Mouse (Mus musculus) neural tube, embryonic 12.5 days (tissue): ENCODE measurements around the gene Immp2l. TPM values are rescaled to one million over a fixed set of nuclear protein-coding genes. Genes with fewer than 3 reads are reported as not detected.

ENCODE experiments used
- ATAC-seq: fragments of 200-750 bp; cut with Nextera tagmentation; 2 replicates; pipeline ENCODE4 v1.8.0; 2017; ENCODE audit warnings: low read depth, mild to moderate bottlenecking, moderate TSS enrichment, moderate library complexity; ENCODE audit not compliant: low FRiP score
- H3K27ac ChIP-seq: fragments of 300-500 bp; sonication (generic); 2 replicates; pipeline ENCODE4 v1.5.1; 2016
- H3K27me3 ChIP-seq: fragments of 300-500 bp; sonication (generic); replicated peaks from 2 replicates; pipeline ENCODE4 v1.6.1; 2016; ENCODE audit warnings: mild to moderate bottlenecking
- H3K36me3 ChIP-seq: fragments of 300-500 bp; sonication (generic); 2 replicates; pipeline ENCODE4 v1.6.1; 2016; ENCODE audit warnings: mild to moderate bottlenecking
- H3K4me1 ChIP-seq: fragments of 300-500 bp; sonication (generic); 2 replicates; pipeline ENCODE4 v1.6.1; 2016
- H3K4me2 ChIP-seq: fragments of 300-500 bp; sonication (generic); replicated peaks from 2 replicates; pipeline ENCODE4 v1.6.1; 2016; ENCODE audit warnings: mild to moderate bottlenecking
- H3K4me3 ChIP-seq: fragments of 300-500 bp; sonication (generic); 2 replicates; pipeline ENCODE4 v1.5.1; 2016
- H3K9ac ChIP-seq: fragments of 300-500 bp; sonication (generic); 2 replicates; pipeline ENCODE4 v1.6.1; 2016; ENCODE audit warnings: mild to moderate bottlenecking
- H3K9me3 ChIP-seq: fragments of 300-500 bp; sonication (generic); 2 replicates; pipeline ENCODE4 v1.6.1; 2016; ENCODE audit warnings: mild to moderate bottlenecking
- WGBS: fragments of 180-500 bp; shearing (Covaris S2); methylation state at CpG from one replicate; pipeline ENCODE4 v1.1.7; 2016; 5-methylcytosine and 5-hydroxymethylcytosine counted together
- polyA plus RNA-seq: library from polyadenylated mRNA; unstranded; fragments of >200 nt; fragmentation: Nextera tagmentation; extraction: Ambion mirVana; gene quantifications from 2 replicates; pipeline ENCODE4 v1.2.1, GENCODE M21; 2016

The Immp2l gene
- polyA plus RNA-seq, 1 experiment from 2014 or later, result 7.6 TPM

DNA sequence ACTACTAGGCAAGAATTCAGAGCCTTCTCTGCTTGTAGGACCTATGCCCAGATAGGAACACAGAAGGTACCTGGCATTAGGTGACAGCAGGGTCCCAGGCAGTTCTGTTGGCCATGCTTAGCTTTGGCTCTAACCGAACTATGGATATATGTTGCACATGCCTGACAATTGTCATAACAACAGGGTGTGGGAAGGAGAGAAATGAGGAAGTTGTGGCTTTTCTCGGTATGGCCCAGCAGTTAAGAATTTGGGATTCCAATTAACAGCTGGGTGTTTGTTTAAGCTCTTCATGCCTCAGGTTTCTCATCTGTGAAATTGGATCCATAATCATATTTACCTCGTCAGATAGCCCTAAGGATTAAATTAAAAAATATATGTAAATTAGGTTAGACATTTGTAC, 854.6 kb downstream of the Immp2l start:
- Histone ChIP-seq H3K4me3 (no peak overlapping the region), H3K4me2 (no peak overlapping the region), H3K9me3 (no peaks in the 10 kb centered on the region), H3K27ac (no peak overlapping the region), H3K9ac (no peak overlapping the region), H3K36me3 (no peaks in the 10 kb centered on the region), H3K27me3 (no peaks in the 10 kb centered on the region), H3K4me1 (no peaks in the 10 kb centered on the region)
- 86% methylated on average over 3 of the region's 3 CpGs for WGBS
- no peak for ATAC-seq

DNA sequence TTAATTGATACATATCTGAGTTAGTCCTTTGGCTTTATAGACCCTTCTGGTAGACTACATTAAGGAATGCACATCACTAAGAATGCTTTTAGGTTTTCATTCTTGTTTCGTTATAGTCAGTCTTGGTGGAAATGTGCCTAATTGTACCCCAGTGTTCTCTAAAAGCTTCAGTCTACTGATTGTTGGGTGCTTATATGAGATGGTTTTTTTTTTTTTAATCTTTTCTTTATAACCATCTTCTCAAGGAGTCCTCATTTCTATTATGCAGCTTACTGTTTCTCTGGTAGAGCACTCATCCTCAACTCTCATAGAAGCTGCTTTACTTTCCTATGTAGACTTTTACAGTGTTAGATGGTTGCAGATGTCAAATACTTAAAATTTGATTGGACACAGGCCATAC, 855.1 kb downstream of the Immp2l start:
- no peaks in the 10 kb centered on the region for H3K27me3 ChIP-seq
- no peak overlapping the region for H3K4me2 ChIP-seq
- no peaks in the 10 kb centered on the region for H3K36me3 ChIP-seq
- H3K4me1 ChIP-seq, result no peaks in the 10 kb centered on the region
- H3K4me3 ChIP-seq, result no peak overlapping the region
- no peaks in the 10 kb centered on the region for H3K9me3 ChIP-seq
- no peak for ATAC-seq
- 96% methylated on average over 1 of the region's 1 CpGs for WGBS
- H3K27ac ChIP-seq, result no peak overlapping the region
- no peak overlapping the region for H3K9ac ChIP-seq

DNA sequence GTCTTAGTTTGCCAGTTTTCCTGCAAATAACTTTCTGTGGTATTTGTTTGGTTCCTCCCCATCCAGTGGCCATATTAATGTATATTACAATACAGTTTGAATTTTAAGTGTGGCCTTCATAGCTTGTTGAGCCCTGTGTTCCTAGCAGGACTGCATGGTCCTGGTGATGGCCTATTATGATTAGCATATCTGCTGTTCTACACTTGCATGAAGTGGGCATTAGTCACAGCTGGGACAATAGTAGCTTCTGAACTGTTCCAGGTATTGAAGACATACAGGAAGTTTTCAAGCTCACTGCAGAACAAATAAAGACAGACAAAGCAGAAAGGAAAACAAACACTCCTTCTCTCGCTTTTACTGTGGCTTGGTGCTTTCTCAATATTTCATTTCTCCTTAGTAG, 855.5 kb downstream of the Immp2l start:
- 74% methylated on average over 1 of the region's 1 CpGs for WGBS

DNA sequence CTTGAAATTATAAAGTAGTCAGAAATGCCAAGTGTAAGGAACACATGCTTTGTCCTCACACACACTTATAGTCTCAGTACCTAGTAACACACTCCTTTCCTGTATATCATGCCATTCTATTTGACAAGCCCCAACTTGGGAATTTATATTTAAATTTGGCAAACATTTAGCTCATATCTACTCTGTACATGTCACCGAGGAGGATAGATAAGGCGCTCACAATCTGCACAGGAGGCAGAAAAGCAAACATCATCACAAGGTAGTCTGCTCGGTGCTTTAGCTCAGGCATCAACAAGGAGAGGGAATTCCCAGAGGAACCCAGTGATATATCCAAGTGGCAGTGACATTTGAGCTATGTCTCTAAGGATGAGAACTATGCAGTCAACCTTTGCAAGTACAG, 856.9 kb downstream of the Immp2l start:
- H3K27me3 ChIP-seq, result no peaks in the 10 kb centered on the region
- H3K4me2 ChIP-seq, result no peak overlapping the region
- no peak overlapping the region for H3K4me3 ChIP-seq
- 90% methylated on average over 3 of the region's 3 CpGs for WGBS
- no peaks in the 10 kb centered on the region for H3K4me1 ChIP-seq
- ATAC-seq, result no peak
- H3K9me3 ChIP-seq, result no peaks in the 10 kb centered on the region
- no peaks in the 10 kb centered on the region for H3K36me3 ChIP-seq
- no peak overlapping the region for H3K27ac ChIP-seq
- no peak overlapping the region for H3K9ac ChIP-seq

More for the DNA sequence above, 855.5 kb downstream of the Immp2l start:
- Histone ChIP-seq H3K9me3 (no peaks in the 10 kb centered on the region), H3K4me2 (no peak overlapping the region), H3K9ac (no peak overlapping the region), H3K4me1 (no peaks in the 10 kb centered on the region), H3K4me3 (no peak overlapping the region), H3K27me3 (no peaks in the 10 kb centered on the region), H3K36me3 (no peaks in the 10 kb centered on the region), H3K27ac (no peak overlapping the region)
- ATAC-seq, result no peak

DNA sequence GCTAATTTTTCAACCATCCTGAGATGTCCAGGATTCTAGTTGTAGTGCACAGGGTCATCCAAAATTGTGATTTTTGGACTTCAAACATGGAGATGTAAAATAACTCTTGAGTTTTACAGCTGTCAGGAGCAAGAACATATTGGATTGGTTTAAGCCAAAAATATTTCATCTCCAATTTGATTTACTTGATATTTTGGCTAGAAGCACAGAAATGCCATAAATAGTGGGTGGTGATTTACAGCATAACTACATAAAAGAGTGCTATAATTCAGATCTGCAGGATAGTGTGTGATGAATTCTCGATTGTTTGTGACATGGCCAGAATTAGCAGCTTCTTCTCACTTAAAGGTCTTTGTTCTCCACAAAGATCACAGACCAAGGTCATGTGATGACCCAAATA, 884.1 kb downstream of the Immp2l start:
- Histone ChIP-seq H3K4me3 (no peak overlapping the region), H3K9ac (no peak overlapping the region), H3K36me3 (no peaks in the 10 kb centered on the region), H3K27me3 (no peaks in the 10 kb centered on the region), H3K4me2 (no peak overlapping the region), H3K4me1 (no peaks in the 10 kb centered on the region), H3K9me3 (no peaks in the 10 kb centered on the region), H3K27ac (no peak overlapping the region)
- ATAC-seq, result no peak
- 76% methylated on average over 1 of the region's 1 CpGs for WGBS

DNA sequence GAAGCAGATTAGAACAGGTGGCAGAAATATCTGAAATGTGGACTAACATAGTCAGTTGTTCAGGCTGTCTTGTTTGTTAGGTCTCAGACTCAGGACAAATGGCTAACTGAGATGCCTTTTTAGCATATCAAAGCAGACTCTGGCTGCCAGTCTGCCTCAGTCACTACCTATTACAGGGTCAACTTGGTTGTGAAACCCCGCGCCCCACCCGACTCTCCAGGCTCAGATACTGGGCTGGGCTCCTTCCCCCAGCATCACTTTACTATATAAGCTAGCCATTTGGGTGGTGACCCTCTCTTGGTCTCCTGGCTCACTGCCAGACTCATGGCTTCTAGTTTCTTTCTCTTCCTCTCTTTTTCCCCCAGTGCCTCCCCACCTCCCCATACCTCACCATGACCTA, 887.7 kb downstream of the Immp2l start:
- H3K4me1 ChIP-seq, result no peaks in the 10 kb centered on the region
- ATAC-seq, result no peak
- H3K9me3 ChIP-seq, result no peaks in the 10 kb centered on the region
- H3K27me3 ChIP-seq, result no peaks in the 10 kb centered on the region
- no peaks in the 10 kb centered on the region for H3K36me3 ChIP-seq
- H3K4me3 ChIP-seq, result no peak overlapping the region
- no peak overlapping the region for H3K4me2 ChIP-seq
- no peak overlapping the region for H3K9ac ChIP-seq
- WGBS, result 79% methylated on average over 3 of the region's 3 CpGs
- H3K27ac ChIP-seq, result no peak overlapping the region

DNA sequence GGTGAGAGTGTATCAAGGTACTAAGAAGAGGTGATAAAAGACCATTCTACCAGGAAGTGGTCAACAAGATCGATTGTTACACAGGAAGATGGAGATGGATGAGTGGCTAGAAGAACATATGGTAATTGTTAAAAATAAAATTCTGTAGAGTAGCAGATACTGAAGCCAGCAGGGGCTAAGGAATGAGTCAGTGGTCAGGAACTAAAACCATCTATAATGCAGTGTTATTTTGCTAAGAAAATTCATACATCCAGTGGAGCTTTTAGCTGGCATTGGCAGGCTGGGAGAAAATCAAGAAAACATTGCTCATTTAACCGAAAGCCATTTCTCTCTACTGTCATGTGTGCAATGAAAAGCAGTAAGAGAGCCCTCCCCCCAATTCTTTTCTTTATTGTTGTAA, 913.9 kb downstream of the Immp2l start:
- Histone ChIP-seq H3K27me3 (no peaks in the 10 kb centered on the region), H3K4me1 (no peaks in the 10 kb centered on the region), H3K4me2 (no peak overlapping the region), H3K9ac (no peak overlapping the region), H3K27ac (no peak overlapping the region), H3K4me3 (no peak overlapping the region), H3K36me3 (no peaks in the 10 kb centered on the region), H3K9me3 (no peaks in the 10 kb centered on the region)
- ATAC-seq, result no peak
- 84% methylated on average over 2 of the region's 2 CpGs for WGBS

DNA sequence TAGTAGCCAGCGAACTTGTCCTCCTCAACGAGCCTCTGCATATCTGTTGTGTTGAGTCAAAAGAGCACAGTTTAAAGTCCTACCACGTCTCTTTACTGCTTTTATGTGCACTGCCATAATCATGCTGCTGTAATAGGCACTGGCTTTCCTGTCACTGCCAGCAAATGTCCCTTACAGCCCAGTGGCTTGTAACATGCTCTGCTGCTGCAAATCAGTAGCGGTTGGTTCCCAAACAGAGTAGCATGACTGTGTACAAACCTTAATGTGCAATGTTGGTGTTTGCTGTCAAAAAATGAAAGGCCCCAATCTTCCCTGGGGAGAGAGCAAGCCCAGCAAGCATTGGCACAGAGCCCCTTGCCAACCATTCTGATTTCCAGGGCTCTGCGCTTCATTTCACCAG, 918.0 kb downstream of the Immp2l start:
- Histone ChIP-seq H3K36me3 (no peaks in the 10 kb centered on the region), H3K27me3 (no peaks in the 10 kb centered on the region), H3K4me3 (no peak overlapping the region), H3K9ac (no peak overlapping the region), H3K27ac (no peak overlapping the region), H3K4me2 (no peak overlapping the region), H3K4me1 (no peaks in the 10 kb centered on the region), H3K9me3 (no peaks in the 10 kb centered on the region)
- ATAC-seq, result no peak
- 80% methylated on average over 5 of the region's 5 CpGs for WGBS

DNA sequence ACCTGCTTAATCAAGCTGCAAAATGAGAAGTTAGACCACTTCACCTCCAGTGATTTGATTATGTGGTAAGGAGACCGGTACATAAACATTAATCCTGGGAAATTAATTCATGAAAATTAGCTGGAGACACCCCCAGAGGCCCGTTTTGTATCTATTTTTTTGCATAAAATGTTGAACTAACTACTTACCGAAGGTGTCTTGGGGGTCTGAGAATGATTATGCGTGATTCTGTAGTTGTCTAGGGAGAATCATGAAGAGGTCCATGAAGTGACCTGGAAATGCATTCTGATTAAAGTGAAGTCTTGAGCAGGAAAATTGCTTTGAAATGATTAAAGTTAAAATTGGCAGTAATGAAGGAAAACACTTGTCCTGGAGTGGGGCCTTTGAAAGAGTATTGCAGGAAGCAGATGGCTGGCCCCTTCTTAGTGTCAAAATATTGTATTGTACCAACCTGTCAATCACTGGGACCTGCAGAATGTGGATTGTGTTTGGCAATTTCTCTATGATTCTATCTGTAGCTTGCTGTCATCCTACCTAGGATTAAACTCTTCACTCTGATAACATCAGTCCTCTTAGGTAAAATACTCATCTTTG, 920.3 kb downstream of the Immp2l start:
- H3K27me3 ChIP-seq, result no peaks in the 10 kb centered on the region
- 66% methylated on average over 4 of the region's 4 CpGs for WGBS
- no peak overlapping the region for H3K4me3 ChIP-seq
- H3K36me3 ChIP-seq, result no peaks in the 10 kb centered on the region
- no peak for ATAC-seq
- H3K9ac ChIP-seq, result no peak overlapping the region
- no peak overlapping the region for H3K4me2 ChIP-seq
- H3K27ac ChIP-seq, result no peak overlapping the region
- no peaks in the 10 kb centered on the region for H3K9me3 ChIP-seq
- H3K4me1 ChIP-seq, result no peaks in the 10 kb centered on the region

DNA sequence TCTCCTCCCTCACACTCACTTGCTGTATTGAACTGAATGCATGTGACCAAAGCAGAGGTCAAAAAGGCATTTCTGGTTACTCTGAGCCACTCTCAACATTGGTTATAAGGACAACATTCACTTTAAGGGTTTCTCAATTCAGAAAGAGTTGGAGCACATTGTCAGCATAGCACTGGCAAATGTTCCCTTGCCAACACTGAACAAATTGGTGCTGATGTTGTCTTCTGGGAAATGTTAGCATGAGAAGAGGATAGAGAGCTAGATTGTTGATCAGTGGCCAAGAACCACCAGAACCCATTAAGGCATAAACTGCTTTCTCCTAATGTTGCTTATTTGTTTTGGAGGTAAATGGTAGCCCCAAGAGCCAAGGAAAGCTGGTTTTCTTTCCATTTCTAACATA, 922.6 kb downstream of the Immp2l start:
- no peak overlapping the region for H3K27ac ChIP-seq
- no peak for ATAC-seq

DNA sequence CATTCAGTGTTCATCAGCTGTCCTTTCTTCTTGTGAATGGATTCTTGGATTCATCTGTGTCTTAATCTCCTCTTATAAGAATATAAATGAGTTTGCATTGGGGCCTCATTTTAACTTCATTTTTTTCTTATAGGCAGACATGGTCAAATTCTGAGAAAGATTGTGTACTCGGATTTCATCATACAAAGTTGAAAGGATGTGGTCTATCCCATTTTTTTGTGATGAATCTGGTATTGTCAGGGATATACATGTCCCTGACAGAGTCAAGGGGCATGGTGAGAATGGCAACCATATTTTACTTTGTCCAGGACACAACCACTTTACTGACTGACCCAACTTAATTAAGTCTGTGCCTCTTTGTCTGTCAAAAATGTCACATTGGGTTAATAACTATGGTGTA, 925.5 kb downstream of the Immp2l start:
- Histone ChIP-seq H3K4me3 (no peak overlapping the region), H3K9ac (no peak overlapping the region), H3K27ac (no peak overlapping the region), H3K36me3 (no peaks in the 10 kb centered on the region), H3K4me2 (no peak overlapping the region), H3K9me3 (no peaks in the 10 kb centered on the region), H3K4me1 (no peaks in the 10 kb centered on the region), H3K27me3 (no peaks in the 10 kb centered on the region)
- WGBS, result 85% methylated on average over 1 of the region's 1 CpGs
- ATAC-seq, result no peak

More for the DNA sequence above, 922.6 kb downstream of the Immp2l start:
- Histone ChIP-seq H3K4me1 (no peaks in the 10 kb centered on the region), H3K4me2 (no peak overlapping the region), H3K27me3 (no peaks in the 10 kb centered on the region), H3K36me3 (no peaks in the 10 kb centered on the region), H3K9ac (no peak overlapping the region), H3K4me3 (no peak overlapping the region), H3K9me3 (no peaks in the 10 kb centered on the region)

DNA sequence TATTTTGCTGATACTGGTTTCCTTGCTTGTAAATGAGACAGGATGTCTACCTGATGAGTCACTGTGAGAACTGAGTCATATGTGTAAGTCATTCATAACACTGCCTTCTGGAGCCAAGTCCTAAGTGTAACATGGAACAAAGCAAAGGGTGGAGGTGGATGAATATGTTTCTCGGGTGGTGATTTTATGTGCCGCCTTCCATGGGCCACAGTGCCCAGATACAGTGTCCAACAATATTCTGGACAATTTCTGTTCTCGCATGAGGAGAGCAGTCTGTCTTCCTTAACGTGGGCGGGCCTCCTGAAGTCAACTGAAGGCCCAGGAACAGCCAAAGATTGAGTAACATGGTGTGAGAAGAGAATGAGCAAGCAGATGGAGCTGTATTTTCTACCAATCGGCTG, 926.0 kb downstream of the Immp2l start:
- no peaks in the 10 kb centered on the region for H3K36me3 ChIP-seq
- H3K9me3 ChIP-seq, result no peaks in the 10 kb centered on the region
- H3K4me1 ChIP-seq, result no peaks in the 10 kb centered on the region
- no peak overlapping the region for H3K4me2 ChIP-seq
- no peak overlapping the region for H3K27ac ChIP-seq
- ATAC-seq, result no peak
- WGBS, result 93% methylated on average over 6 of the region's 6 CpGs
- no peaks in the 10 kb centered on the region for H3K27me3 ChIP-seq
- H3K9ac ChIP-seq, result no peak overlapping the region
- no peak overlapping the region for H3K4me3 ChIP-seq

DNA sequence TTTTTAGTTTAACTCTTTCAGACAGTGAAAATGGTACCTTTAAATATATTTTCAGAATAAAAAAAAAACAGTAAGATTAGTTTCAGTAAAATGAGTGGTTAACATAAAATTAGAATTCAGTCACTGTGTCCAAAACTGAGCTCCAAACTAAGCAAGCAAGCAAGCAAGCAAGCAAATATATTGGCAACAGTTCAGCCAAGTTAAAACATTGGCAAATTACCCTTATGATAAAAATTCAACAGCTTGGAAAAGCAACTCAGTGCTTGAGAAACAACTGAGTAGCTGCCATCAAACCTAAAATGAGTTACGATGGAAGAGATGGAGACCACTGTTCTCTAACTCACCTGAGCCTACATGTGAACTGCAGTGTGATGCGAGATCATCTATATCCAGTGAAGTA, 926.8 kb downstream of the Immp2l start:
- no peaks in the 10 kb centered on the region for H3K4me1 ChIP-seq
- WGBS, result 93% methylated on average over 2 of the region's 2 CpGs
- H3K9ac ChIP-seq, result no peak overlapping the region
- H3K9me3 ChIP-seq, result no peaks in the 10 kb centered on the region
- no peak overlapping the region for H3K4me2 ChIP-seq
- ATAC-seq, result no peak
- no peaks in the 10 kb centered on the region for H3K36me3 ChIP-seq
- no peak overlapping the region for H3K4me3 ChIP-seq
- H3K27ac ChIP-seq, result no peak overlapping the region
- H3K27me3 ChIP-seq, result no peaks in the 10 kb centered on the region
